Mouse (Mus musculus) 416B (cell line): ENCODE data around the gene Dctn2.
A peak's percentile ranks its signal among the peaks of the same experiment; 100 is the strongest.

ENCODE experiments used
- DNase-seq: peaks from one replicate; pipeline ENCODE4 v3.0.0; 2011; ENCODE audit warnings: low read depth

The Dctn2 gene

GRCm38 (mm10) chr10:127266112-127267091 is at the start of gene Dctn2:
Dctn2 (plus strand) TSS chr10:127266368.
- DNase-seq, result peak; percentile 98

GRCm38 (mm10) chr10:127216456-127216855 is 49.7 kb upstream of the Dctn2 start:
- DNase-seq, result no peak

GRCm38 (mm10) chr10:127217177-127217576 is 49.0 kb upstream of the Dctn2 start:
- DNase-seq, result no peak

- no peak for DNase-seq
Observed at GRCm38 (mm10) chr10:127218339-127218738, 47.8 kb upstream of the Dctn2 start.

- DNase-seq, result no peak
Observed at GRCm38 (mm10) chr10:127225213-127225612, 41.0 kb upstream of the Dctn2 start.

GRCm38 (mm10) chr10:127225732-127226131 is 40.4 kb upstream of the Dctn2 start:
- DNase-seq, result peak; percentile 77

- DNase-seq, result peak; percentile 36
Observed at GRCm38 (mm10) chr10:127226318-127226895, 39.8 kb upstream of the Dctn2 start.

- peak; percentile 46 for DNase-seq
Observed at GRCm38 (mm10) chr10:127227163-127227562, 39.0 kb upstream of the Dctn2 start.

GRCm38 (mm10) chr10:127228897-127229296 is 37.3 kb upstream of the Dctn2 start:
- DNase-seq, result peak; percentile 85

GRCm38 (mm10) chr10:127230693-127231092 is 35.5 kb upstream of the Dctn2 start:
- peak; percentile 73 for DNase-seq

- no peak for DNase-seq
Observed at GRCm38 (mm10) chr10:127231741-127232140, 34.4 kb upstream of the Dctn2 start.

- peak; percentile 42 for DNase-seq
Observed at GRCm38 (mm10) chr10:127233141-127233540, 33.0 kb upstream of the Dctn2 start.

GRCm38 (mm10) chr10:127236541-127236940 is 29.6 kb upstream of the Dctn2 start:
- no peak for DNase-seq

- no peak for DNase-seq
Observed at GRCm38 (mm10) chr10:127238241-127238824, 27.8 kb upstream of the Dctn2 start.

- peak; percentile 59 for DNase-seq
Observed at GRCm38 (mm10) chr10:127250810-127251209, 15.4 kb upstream of the Dctn2 start.

- no peak for DNase-seq
Observed at GRCm38 (mm10) chr10:127255625-127256345, 10.4 kb upstream of the Dctn2 start.

- no peak for DNase-seq
Observed at GRCm38 (mm10) chr10:127257790-127258189, 8.4 kb upstream of the Dctn2 start.

GRCm38 (mm10) chr10:127258489-127258888 is 7.7 kb upstream of the Dctn2 start:
- no peak for DNase-seq

GRCm38 (mm10) chr10:127261706-127262547 is 4.2 kb upstream of the Dctn2 start:
- DNase-seq, result peak; percentile 56

- DNase-seq, result no peak
Observed at GRCm38 (mm10) chr10:127262548-127263398, 3.4 kb upstream of the Dctn2 start, which contains the start of gene Kif5a. Kif5a (minus strand) TSS chr10:127263348.
